Mouse (Mus musculus) splenic B cell, adult 2 months (primary cell): ENCODE results near the gene Bnc2.

Experiments
- DNase-seq: peaks from one replicate; pipeline ENCODE4 v3.0.0-alpha.2; 2011; ENCODE audit warnings: low read depth, low spot score
- H3K27me3 ChIP-seq: 2 replicates; pipeline ENCODE4 v1.6.1; 2012; ENCODE audit warnings: mild to moderate bottlenecking, low read length, moderate library complexity, mixed read lengths; ENCODE audit not compliant: control insufficient read depth, poor library complexity, insufficient read depth, severe bottlenecking
- H3K36me3 ChIP-seq: 2 replicates; pipeline ENCODE4 v1.6.1; 2012; ENCODE audit warnings: mild to moderate bottlenecking, low read length, moderate library complexity, mixed read lengths; ENCODE audit not compliant: control insufficient read depth, poor library complexity, insufficient read depth, severe bottlenecking

The Bnc2 gene

GRCm38 (mm10) chr4:84359996-84360395, 315.1 kb downstream of the Bnc2 start:
- Histone ChIP-seq H3K27me3 (no peaks in the 10 kb centered on the region), H3K36me3 (no peaks in the 10 kb centered on the region)
- no peak for DNase-seq

GRCm38 (mm10) chr4:84358204-84358603, 316.9 kb downstream of the Bnc2 start:
- no peak for DNase-seq
- no peaks in the 10 kb centered on the region for H3K27me3 ChIP-seq

GRCm38 (mm10) chr4:84357382-84357781, 317.7 kb downstream of the Bnc2 start:
- no peak for DNase-seq

More at GRCm38 (mm10) chr4:84358204-84358603, 316.9 kb downstream of the Bnc2 start:
- H3K36me3 ChIP-seq = no peaks in the 10 kb centered on the region

GRCm38 (mm10) chr4:84356468-84357153, 318.5 kb downstream of the Bnc2 start:
- Histone ChIP-seq H3K27me3 (no peaks in the 10 kb centered on the region), H3K36me3 (no peaks in the 10 kb centered on the region)
- no peak for DNase-seq

More at GRCm38 (mm10) chr4:84357382-84357781, 317.7 kb downstream of the Bnc2 start:
- Histone ChIP-seq H3K27me3 (no peaks in the 10 kb centered on the region), H3K36me3 (no peaks in the 10 kb centered on the region)

- no peak for DNase-seq
- H3K27me3 ChIP-seq = no peaks in the 10 kb centered on the region
- no peaks in the 10 kb centered on the region for H3K36me3 ChIP-seq
Observed at GRCm38 (mm10) chr4:84352656-84353055, 322.4 kb downstream of the Bnc2 start.

- Histone ChIP-seq H3K27me3 (no peaks in the 10 kb centered on the region), H3K36me3 (no peaks in the 10 kb centered on the region)
- DNase-seq = no peak
Observed at GRCm38 (mm10) chr4:84349536-84349935, 325.5 kb downstream of the Bnc2 start.

GRCm38 (mm10) chr4:84339172-84339571, 335.9 kb downstream of the Bnc2 start:
- no peaks in the 10 kb centered on the region for H3K27me3 ChIP-seq
- H3K36me3 ChIP-seq = no peaks in the 10 kb centered on the region
- no peak for DNase-seq

- no peak for DNase-seq
- no peaks in the 10 kb centered on the region for H3K27me3 ChIP-seq
- H3K36me3 ChIP-seq = no peaks in the 10 kb centered on the region
Observed at GRCm38 (mm10) chr4:84331995-84332394, 343.1 kb downstream of the Bnc2 start.

- no peak for DNase-seq
- no peaks in the 10 kb centered on the region for H3K27me3 ChIP-seq
- H3K36me3 ChIP-seq = no peaks in the 10 kb centered on the region
Observed at GRCm38 (mm10) chr4:84331450-84331849, 343.6 kb downstream of the Bnc2 start.

GRCm38 (mm10) chr4:84330509-84330908, 344.6 kb downstream of the Bnc2 start:
- DNase-seq = no peak

GRCm38 (mm10) chr4:84329651-84330050, 345.4 kb downstream of the Bnc2 start:
- Histone ChIP-seq H3K36me3 (no peaks in the 10 kb centered on the region), H3K27me3 (no peaks in the 10 kb centered on the region)
- DNase-seq = no peak

More at GRCm38 (mm10) chr4:84330509-84330908, 344.6 kb downstream of the Bnc2 start:
- Histone ChIP-seq H3K36me3 (no peaks in the 10 kb centered on the region), H3K27me3 (no peaks in the 10 kb centered on the region)

- no peak for DNase-seq
- H3K36me3 ChIP-seq = no peaks in the 10 kb centered on the region
- H3K27me3 ChIP-seq = no peaks in the 10 kb centered on the region
Observed at GRCm38 (mm10) chr4:84324371-84324770, 350.7 kb downstream of the Bnc2 start.

GRCm38 (mm10) chr4:84321598-84321997, 353.5 kb downstream of the Bnc2 start:
- Histone ChIP-seq H3K27me3 (no peaks in the 10 kb centered on the region), H3K36me3 (no peaks in the 10 kb centered on the region)
- DNase-seq = no peak

GRCm38 (mm10) chr4:84317421-84317820, 357.7 kb downstream of the Bnc2 start:
- Histone ChIP-seq H3K36me3 (no peaks in the 10 kb centered on the region), H3K27me3 (no peaks in the 10 kb centered on the region)
- DNase-seq = no peak

- DNase-seq = no peak
- Histone ChIP-seq H3K36me3 (no peaks in the 10 kb centered on the region), H3K27me3 (no peaks in the 10 kb centered on the region)
Observed at GRCm38 (mm10) chr4:84311371-84311770, 363.7 kb downstream of the Bnc2 start.

- no peaks in the 10 kb centered on the region for H3K27me3 ChIP-seq
- no peaks in the 10 kb centered on the region for H3K36me3 ChIP-seq
- no peak for DNase-seq
Observed at GRCm38 (mm10) chr4:84310851-84311250, 364.2 kb downstream of the Bnc2 start.
